Mouse (Mus musculus): ENCODE results near the gene Rpp38. TPM values are rescaled to one million over a fixed set of nuclear protein-coding genes. Genes with fewer than 3 reads are reported as not detected.

The Rpp38 gene
- polyA plus RNA-seq, 1 experiment: 18.4 TPM

DNA sequence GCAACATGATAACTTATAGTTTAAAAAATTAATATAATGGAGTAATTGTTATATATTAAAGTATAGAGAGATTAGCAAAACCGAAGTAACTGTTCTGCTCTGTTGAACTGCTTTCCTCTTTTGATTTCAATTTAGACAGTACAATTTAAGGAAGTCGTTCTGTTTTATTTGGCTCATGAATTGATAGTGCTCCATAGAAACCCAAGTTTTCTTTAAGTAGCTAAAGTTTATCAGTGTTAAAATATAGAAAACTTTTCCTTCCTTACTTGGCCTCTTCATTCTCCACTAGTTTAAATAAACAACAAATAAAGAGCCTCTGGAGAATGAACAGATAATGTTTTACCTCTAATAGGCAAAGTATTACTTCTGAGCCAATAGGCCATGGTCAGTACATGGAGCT lies 46.2 kb downstream of the Rpp38 start:
- H3K27ac ChIP-seq (ENCODE audit: control insufficient read depth, insufficient read depth, low read depth, low read length): no peak overlapping the region
- no peak overlapping the region for H3K4me3 ChIP-seq (ENCODE audit: control insufficient read depth, low read depth, low read length)
- H3K36me3 ChIP-seq (ENCODE audit: control insufficient read depth, insufficient read depth, low read length): no peaks in the 10 kb centered on the region
- peaks cover 9% of the 10 kb centered on the region for H3K4me1 ChIP-seq (ENCODE audit: control insufficient read depth, insufficient read depth, low read length)
- no peaks in the 10 kb centered on the region for H3K27me3 ChIP-seq (ENCODE audit: control insufficient read depth, insufficient read depth, low read length)
- TF ChIP-seq POLR2A (IDR thresholded peaks at IDR 0.05; ENCODE audit: control insufficient read depth, low read depth, low read length) (no peak), CTCF (IDR thresholded peaks at IDR 0.05; ENCODE audit: control insufficient read depth, insufficient read depth, insufficient replicate concordance, low read depth, low read length) (no peak)

DNA sequence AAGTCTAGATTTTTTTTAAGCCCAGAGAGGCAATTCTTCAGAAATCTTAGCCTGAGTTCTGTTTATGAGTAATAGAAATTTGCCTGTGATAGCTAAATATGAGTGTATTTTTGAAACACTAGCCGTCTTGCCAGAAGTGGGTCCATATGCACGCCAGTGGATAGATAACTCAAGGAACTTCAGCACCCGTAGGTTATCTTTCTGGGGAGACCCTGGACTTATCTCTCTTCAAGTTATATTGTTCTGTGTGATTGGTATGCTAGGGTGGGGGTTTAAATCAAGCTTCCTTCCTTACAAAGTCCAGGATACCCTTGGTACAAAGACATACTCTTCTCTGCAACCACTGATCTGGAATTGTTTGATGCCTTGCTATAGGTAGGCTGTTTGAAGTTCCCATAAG lies 46.7 kb downstream of the Rpp38 start:
- Histone ChIP-seq H3K4me3 (ENCODE audit: control insufficient read depth, low read depth, low read length) (no peak overlapping the region), H3K4me1 (ENCODE audit: control insufficient read depth, insufficient read depth, low read length) (peaks cover 9% of the 10 kb centered on the region), H3K27me3 (ENCODE audit: control insufficient read depth, insufficient read depth, low read length) (no peaks in the 10 kb centered on the region), H3K36me3 (ENCODE audit: control insufficient read depth, insufficient read depth, low read length) (no peaks in the 10 kb centered on the region), H3K27ac (ENCODE audit: control insufficient read depth, insufficient read depth, low read depth, low read length) (no peak overlapping the region)
- TF ChIP-seq CTCF (IDR thresholded peaks at IDR 0.05; ENCODE audit: control insufficient read depth, insufficient read depth, insufficient replicate concordance, low read depth, low read length) (no peak), POLR2A (IDR thresholded peaks at IDR 0.05; ENCODE audit: control insufficient read depth, low read depth, low read length) (no peak)

GRCm38 (mm10) chr2:3285181-3285530 lies 47.3 kb downstream of the Rpp38 start:
- TF ChIP-seq CTCF (IDR thresholded peaks at IDR 0.05; ENCODE audit: control insufficient read depth, insufficient read depth, insufficient replicate concordance, low read depth, low read length) (no peak), POLR2A (IDR thresholded peaks at IDR 0.05; ENCODE audit: control insufficient read depth, low read depth, low read length) (no peak)
- Histone ChIP-seq H3K27ac (ENCODE audit: control insufficient read depth, insufficient read depth, low read depth, low read length) (peak overlapping the region; percentile 83), H3K4me1 (ENCODE audit: control insufficient read depth, insufficient read depth, low read length) (peaks cover 9% of the 10 kb centered on the region), H3K27me3 (ENCODE audit: control insufficient read depth, insufficient read depth, low read length) (no peaks in the 10 kb centered on the region), H3K4me3 (ENCODE audit: control insufficient read depth, low read depth, low read length) (peak overlapping the region; percentile 93), H3K36me3 (ENCODE audit: control insufficient read depth, insufficient read depth, low read length) (no peaks in the 10 kb centered on the region)

DNA sequence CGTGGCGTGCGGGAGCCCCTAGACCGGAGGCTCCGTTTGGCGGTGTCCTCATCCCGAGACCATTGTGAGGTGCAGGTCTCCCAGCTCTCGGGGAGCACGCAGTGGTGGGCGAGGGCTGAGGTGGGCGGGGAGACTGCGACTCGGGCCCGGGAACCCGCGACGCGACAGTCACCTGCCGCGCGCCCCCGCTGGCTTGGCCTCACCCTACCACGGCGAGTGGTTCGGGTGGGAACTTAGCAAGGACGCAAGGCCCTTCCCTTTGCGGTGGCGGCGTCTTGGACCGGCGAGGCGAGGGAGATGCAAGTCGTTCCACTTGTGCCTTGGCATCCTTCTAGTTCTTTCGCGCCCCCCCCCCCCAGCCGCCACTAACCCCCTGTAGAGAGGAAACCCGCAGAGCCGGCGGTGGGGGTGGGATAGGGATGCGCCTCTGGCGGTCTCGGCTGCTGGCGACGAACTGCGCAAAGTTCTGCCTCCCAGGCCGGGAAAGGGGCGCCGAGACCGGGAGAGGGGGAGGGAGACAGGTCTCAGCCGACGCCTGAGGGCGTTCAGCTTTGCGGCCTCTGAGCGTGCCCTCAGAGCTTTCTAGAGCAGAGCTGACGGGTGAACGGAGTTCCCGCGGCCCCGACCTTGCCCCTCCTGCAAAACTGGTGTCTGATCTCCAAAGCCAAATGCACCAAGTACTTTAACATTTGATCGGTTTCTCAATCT lies 47.8 kb downstream of the Rpp38 start:
- TF ChIP-seq POLR2A (IDR thresholded peaks at IDR 0.05; ENCODE audit: control insufficient read depth, low read depth, low read length): no peak
- no peak for TF ChIP-seq CTCF (IDR thresholded peaks at IDR 0.05; ENCODE audit: control insufficient read depth, insufficient read depth, insufficient replicate concordance, low read depth, low read length)
- Histone ChIP-seq H3K27me3 (ENCODE audit: control insufficient read depth, insufficient read depth, low read length) (no peaks in the 10 kb centered on the region), H3K36me3 (ENCODE audit: control insufficient read depth, insufficient read depth, low read length) (no peaks in the 10 kb centered on the region), H3K4me3 (ENCODE audit: control insufficient read depth, low read depth, low read length) (peak overlapping the region; percentile 93), H3K4me1 (ENCODE audit: control insufficient read depth, insufficient read depth, low read length) (peaks cover 9% of the 10 kb centered on the region), H3K27ac (ENCODE audit: control insufficient read depth, insufficient read depth, low read depth, low read length) (peak overlapping the region; percentile 83)

- TF ChIP-seq CTCF (IDR thresholded peaks at IDR 0.05; ENCODE audit: control insufficient read depth, insufficient read depth, insufficient replicate concordance, low read depth, low read length): no peak
- TF ChIP-seq POLR2A (IDR thresholded peaks at IDR 0.05; ENCODE audit: control insufficient read depth, low read depth, low read length): peak; percentile 80
- peak within 1 kb of the TSS; percentile 92 for H3K27ac ChIP-seq (ENCODE audit: control insufficient read depth, insufficient read depth, low read depth, low read length)
- peaks cover 9% of the 10 kb centered on the region for H3K4me1 ChIP-seq (ENCODE audit: control insufficient read depth, insufficient read depth, low read length)
- H3K27me3 ChIP-seq (ENCODE audit: control insufficient read depth, insufficient read depth, low read length): no peaks in the 10 kb centered on the region
- H3K36me3 ChIP-seq (ENCODE audit: control insufficient read depth, insufficient read depth, low read length): no peaks in the 10 kb centered on the region
- peak within 1 kb of the TSS; percentile 93 for H3K4me3 ChIP-seq (ENCODE audit: control insufficient read depth, low read depth, low read length)
Observed at GRCm38 (mm10) chr2:3283602-3284472, 48.6 kb downstream of the Rpp38 start, which contains the start of gene Nmt2. Nmt2 (plus strand) TSS chr2:3284212.

- H3K36me3 ChIP-seq (ENCODE audit: control insufficient read depth, insufficient read depth, low read length): no peaks in the 10 kb centered on the region
Observed at GRCm38 (mm10) chr2:3282866-3283601, 49.4 kb downstream of the Rpp38 start.

GRCm38 (mm10) chr2:3281311-3281710 lies 51.1 kb downstream of the Rpp38 start:
- Histone ChIP-seq H3K4me1 (ENCODE audit: control insufficient read depth, insufficient read depth, low read length) (peaks cover 9% of the 10 kb centered on the region), H3K4me3 (ENCODE audit: control insufficient read depth, low read depth, low read length) (no peak overlapping the region), H3K27ac (ENCODE audit: control insufficient read depth, insufficient read depth, low read depth, low read length) (no peak overlapping the region), H3K36me3 (ENCODE audit: control insufficient read depth, insufficient read depth, low read length) (no peaks in the 10 kb centered on the region), H3K27me3 (ENCODE audit: control insufficient read depth, insufficient read depth, low read length) (no peaks in the 10 kb centered on the region)
- TF ChIP-seq POLR2A (IDR thresholded peaks at IDR 0.05; ENCODE audit: control insufficient read depth, low read depth, low read length) (no peak), CTCF (IDR thresholded peaks at IDR 0.05; ENCODE audit: control insufficient read depth, insufficient read depth, insufficient replicate concordance, low read depth, low read length) (no peak)

More at GRCm38 (mm10) chr2:3282866-3283601, 49.4 kb downstream of the Rpp38 start:
- Histone ChIP-seq H3K27me3 (ENCODE audit: control insufficient read depth, insufficient read depth, low read length) (no peaks in the 10 kb centered on the region), H3K4me3 (ENCODE audit: control insufficient read depth, low read depth, low read length) (peak overlapping the region; percentile 88), H3K27ac (ENCODE audit: control insufficient read depth, insufficient read depth, low read depth, low read length) (peak overlapping the region; percentile 92), H3K4me1 (ENCODE audit: control insufficient read depth, insufficient read depth, low read length) (peaks cover 9% of the 10 kb centered on the region)
- TF ChIP-seq POLR2A (IDR thresholded peaks at IDR 0.05; ENCODE audit: control insufficient read depth, low read depth, low read length) (no peak), CTCF (IDR thresholded peaks at IDR 0.05; ENCODE audit: control insufficient read depth, insufficient read depth, insufficient replicate concordance, low read depth, low read length) (no peak)

Other genes starting within 250 kb of the Rpp38 start
- 2.5 and 3.4 TPM in 2 replicates for gene Fam171a1, start 218.4 kb downstream of the Rpp38 start, polyA plus RNA-seq (2012; rRNA removed)
- 24.0 and 25.3 TPM in 2 replicates for gene Nmt2, start 48.4 kb downstream of the Rpp38 start, polyA plus RNA-seq (2012; rRNA removed)
- gene Acbd7, start 3.5 kb upstream of the Rpp38 start, polyA plus RNA-seq (2012; rRNA removed): 0.33 and 20.7 TPM in 2 replicates
- gene Olah, start 64.6 kb upstream of the Rpp38 start, polyA plus RNA-seq (2012; rRNA removed): 0.61 and 0.68 TPM in 2 replicates
- 1,007 and 1,294 TPM in 2 replicates for gene Meig1, start 90.0 kb upstream of the Rpp38 start, polyA plus RNA-seq (2012; rRNA removed)
- gene Dclre1c, start 91.5 kb upstream of the Rpp38 start, polyA plus RNA-seq (2012; rRNA removed): 5.6 and 6.4 TPM in 2 replicates
- 5.5 and 8.2 TPM in 2 replicates for gene Suv39h2, start 142.4 kb upstream of the Rpp38 start, polyA plus RNA-seq (2012; rRNA removed)
- gene Gm45902, start 180.1 kb upstream of the Rpp38 start, polyA plus RNA-seq (2012; rRNA removed): 0.40 and 0.48 TPM in 2 replicates
- gene Hspa14, start 180.2 kb upstream of the Rpp38 start, polyA plus RNA-seq (2012; rRNA removed): 14.5 and 16.9 TPM in 2 replicates
- gene Cdnf, start 180.4 kb upstream of the Rpp38 start, polyA plus RNA-seq (2012; rRNA removed): 1.9 and 2.1 TPM in 2 replicates
- 75.0 and 75.1 TPM in 2 replicates for gene Fam107b, start 237.8 kb upstream of the Rpp38 start, polyA plus RNA-seq (2012; rRNA removed)

All from testis, adult 2 months (tissue).